Mouse (Mus musculus) MEL (cell line): ENCODE data around the gene Paics. TPM values are rescaled to one million over a fixed set of nuclear protein-coding genes. Genes with fewer than 3 reads are reported as not detected.
A peak's percentile ranks its signal among the peaks of the same experiment; 100 is the strongest.

Experiments used
- DNase-seq: peaks from one replicate; pipeline ENCODE4 v3.0.0; 2011; ENCODE audit warnings: low read depth, low spot score
- H3K27ac ChIP-seq: 2 replicates; pipeline ENCODE4 v1.5.1; 2012; ENCODE audit warnings: low read depth, mild to moderate bottlenecking, control low read depth, low read length, moderate library complexity; ENCODE audit not compliant: control insufficient read depth
- H3K27me3 ChIP-seq, 2 experiments: fragments of 150-350 bp in 1 of 2; sonication (generic) in 1 of 2; 2 replicates each; pipeline ENCODE4 v1.6.1; 2012; ENCODE audit warnings: low read length in 2 of 2, mild to moderate bottlenecking in 2 of 2, improper control_type of control experiment in 1 of 2, moderate library complexity in 1 of 2; ENCODE audit not compliant: insufficient read depth in 2 of 2, control insufficient read depth in 1 of 2
- H3K36me3 ChIP-seq, 2 experiments: 2 replicates each; pipeline ENCODE4 v1.6.1; 2012 to 2014; ENCODE audit warnings: low read length in 2 of 2, improper control_type of control experiment in 1 of 2, inconsistent platforms in 1 of 2, mild to moderate bottlenecking in 1 of 2; ENCODE audit not compliant: insufficient read depth in 2 of 2, control insufficient read depth in 1 of 2
- H3K4me1 ChIP-seq, 2 experiments: fragments of 150-350 bp in 1 of 2; sonication (generic) in 1 of 2; 2 replicates each; pipeline ENCODE4 v1.6.1; 2012; ENCODE audit warnings: low read length in 2 of 2, improper control_type of control experiment in 1 of 2, mild to moderate bottlenecking in 1 of 2; ENCODE audit not compliant: insufficient read depth in 2 of 2, control insufficient read depth in 1 of 2
- H3K4me3 ChIP-seq, 2 experiments: fragments of 150-350 bp in 1 of 2; sonication (generic) in 1 of 2; 2 replicates each; pipeline ENCODE4 v1.5.1; 2012; ENCODE audit warnings: low read depth in 2 of 2, low read length in 2 of 2, mild to moderate bottlenecking in 2 of 2, moderate library complexity in 2 of 2, control low read depth in 1 of 2, improper control_type of control experiment in 1 of 2; ENCODE audit not compliant: control insufficient read depth in 1 of 2, insufficient read depth in 1 of 2
- H3K79me2 ChIP-seq: 2 replicates; pipeline ENCODE4 v1.6.1; 2012; ENCODE audit warnings: mild to moderate bottlenecking, low read length, moderate library complexity; ENCODE audit not compliant: control insufficient read depth, poor library complexity, insufficient read depth
- H3K9ac ChIP-seq: 2 replicates; pipeline ENCODE4 v1.6.1; 2012; ENCODE audit warnings: low read depth, mild to moderate bottlenecking, control low read depth, low read length, moderate library complexity; ENCODE audit not compliant: control insufficient read depth, poor library complexity, severe bottlenecking
- H3K9me3 ChIP-seq: fragments of 150-350 bp; sonication (generic); replicated peaks from 2 replicates; pipeline ENCODE4 v1.6.1; 2012; ENCODE audit warnings: mild to moderate bottlenecking, low read length, improper control_type of control experiment, moderate library complexity; ENCODE audit not compliant: insufficient read depth
- CHD1 ChIP-seq: IDR thresholded peaks from 2 replicates; pipeline ENCODE4 v1.6.1; 2012; ENCODE audit warnings: low read depth, mild to moderate bottlenecking, inconsistent platforms, low read length, improper control_type of control experiment
- CHD2 ChIP-seq: IDR thresholded peaks from 2 replicates; pipeline ENCODE4 v1.6.1; 2011; ENCODE audit warnings: low read length, improper control_type of control experiment
- CTCF ChIP-seq, 3 experiments: IDR thresholded peaks in 2 of 3; conservative IDR thresholded peaks in 1 of 3; 2 replicates each; pipeline ENCODE4 v1.5.1; 2011 to 2012; ENCODE audit warnings: low read length in 3 of 3, low read depth in 2 of 3, mild to moderate bottlenecking in 2 of 3, improper control_type of control experiment in 1 of 3, inconsistent platforms in 1 of 3, mixed read lengths in 1 of 3, moderate library complexity in 1 of 3; ENCODE audit not compliant: control insufficient read depth in 1 of 3, insufficient read depth in 1 of 3, poor library complexity in 1 of 3, severe bottlenecking in 1 of 3
- E2F4 ChIP-seq: IDR thresholded peaks from 2 replicates; pipeline ENCODE4 v1.6.1; 2011; ENCODE audit warnings: low read depth, low read length, improper control_type of control experiment, borderline replicate concordance
- ELF1 ChIP-seq: IDR thresholded peaks from 2 replicates; pipeline ENCODE4 v1.6.1; 2014; ENCODE audit warnings: low read depth, mild to moderate bottlenecking, inconsistent platforms, low read length, improper control_type of control experiment, moderate library complexity
- EP300 ChIP-seq, 2 experiments: IDR thresholded peaks; 2 replicates each; pipeline ENCODE4 v1.6.1; 2011; ENCODE audit warnings: improper control_type of control experiment in 2 of 2, low read length in 2 of 2, low read depth in 1 of 2, mild to moderate bottlenecking in 1 of 2
- GABPA ChIP-seq: IDR thresholded peaks from 2 replicates; pipeline ENCODE4 v1.6.1; 2012; ENCODE audit warnings: low read depth, mild to moderate bottlenecking, inconsistent platforms, low read length, improper control_type of control experiment, moderate library complexity
- GATA1 ChIP-seq: IDR thresholded peaks from 2 replicates; pipeline ENCODE4 v1.6.1; 2011; ENCODE audit warnings: low read depth, low read length, improper control_type of control experiment
- HCFC1 ChIP-seq: IDR thresholded peaks from 2 replicates; pipeline ENCODE4 v1.6.1; 2012; ENCODE audit warnings: low read depth, mild to moderate bottlenecking, inconsistent platforms, low read length, improper control_type of control experiment, moderate library complexity
- JUND ChIP-seq: IDR thresholded peaks from 2 replicates; pipeline ENCODE4 v1.6.1; 2011; ENCODE audit warnings: low read depth, mild to moderate bottlenecking, improper control_type of control experiment, low read length
- MAFK ChIP-seq: IDR thresholded peaks from 2 replicates; pipeline ENCODE4 v1.6.1; 2011; ENCODE audit warnings: low read depth, mild to moderate bottlenecking, low read length, improper control_type of control experiment, borderline replicate concordance
- MEF2A ChIP-seq: IDR thresholded peaks from 2 replicates; pipeline ENCODE4 v1.6.1; 2014; ENCODE audit warnings: low read depth, mild to moderate bottlenecking, inconsistent platforms, low read length, improper control_type of control experiment; ENCODE audit not compliant: poor library complexity, insufficient replicate concordance, severe bottlenecking; ENCODE audit errors: extremely low read depth
- MXI1 ChIP-seq: IDR thresholded peaks from 2 replicates; pipeline ENCODE4 v1.6.1; 2011; ENCODE audit warnings: mild to moderate bottlenecking, low read depth, low read length, improper control_type of control experiment
- POLR2AphosphoS2 ChIP-seq: IDR thresholded peaks from 2 replicates; pipeline ENCODE4 v1.6.1; 2011; ENCODE audit warnings: low read length, improper control_type of control experiment
- POLR2AphosphoS5 ChIP-seq: IDR thresholded peaks from 2 replicates; pipeline ENCODE4 v1.6.1; 2012; ENCODE audit warnings: low read depth, borderline replicate concordance, mild to moderate bottlenecking, inconsistent platforms, low read length, moderate library complexity, mixed read lengths
- RAD21 ChIP-seq: IDR thresholded peaks from 2 replicates; pipeline ENCODE4 v1.6.1; 2011; ENCODE audit warnings: mild to moderate bottlenecking, low read depth, low read length, improper control_type of control experiment
- RCOR1 ChIP-seq: IDR thresholded peaks from 2 replicates; pipeline ENCODE4 v1.6.1; 2012; ENCODE audit warnings: low read depth, mild to moderate bottlenecking, inconsistent platforms, low read length, improper control_type of control experiment
- TAL1 ChIP-seq: IDR thresholded peaks from 2 replicates; pipeline ENCODE4 v1.6.1; 2012; ENCODE audit warnings: mild to moderate bottlenecking, inconsistent platforms, low read length, moderate library complexity, mixed read lengths
- TCF12 ChIP-seq: IDR thresholded peaks from 2 replicates; pipeline ENCODE4 v1.6.1; 2014; ENCODE audit warnings: low read depth, mild to moderate bottlenecking, inconsistent platforms, low read length, improper control_type of control experiment, moderate library complexity
- UBTF ChIP-seq: IDR thresholded peaks from 2 replicates; pipeline ENCODE4 v1.6.1; 2012; ENCODE audit warnings: low read depth, mild to moderate bottlenecking, inconsistent platforms, low read length, improper control_type of control experiment, moderate library complexity, borderline replicate concordance; ENCODE audit not compliant: insufficient read depth
- ZKSCAN1 ChIP-seq: IDR thresholded peaks from 2 replicates; pipeline ENCODE4 v1.6.1; 2012; ENCODE audit warnings: low read depth, mild to moderate bottlenecking, inconsistent platforms, low read length, improper control_type of control experiment, moderate library complexity
- ZNF384 ChIP-seq: IDR thresholded peaks from 2 replicates; pipeline ENCODE4 v1.6.1; 2012; ENCODE audit warnings: low read depth, mild to moderate bottlenecking, inconsistent platforms, low read length, improper control_type of control experiment
- polyA plus RNA-seq, 2 experiments: library from polyadenylated mRNA; stranded (reverse) in 1 of 2; unstranded in 1 of 2; fragments of >175 nt in 1 of 2; fragments of >200 nt in 1 of 2; gene quantifications; 2 replicates each; pipeline versions ENCODE4 v1.2.1 to v1.2.4; 2012; ENCODE audit warnings: low replicate concordance in 2 of 2, low read depth in 1 of 2; ENCODE audit not compliant: insufficient read length in 2 of 2, insufficient read depth in 1 of 2, missing spikeins in 1 of 2
- total RNA-seq: library from RNA; depleted of rRNA; stranded (reverse); fragments of 300-350 nt; gene quantifications from 2 replicates; pipeline ENCODE4 v1.2.3, GENCODE M21; 2012

Gene Paics
- total and polyA plus RNA-seq, 3 experiments: 222 to 434 (median 266) TPM

GRCm38 (mm10) chr5:76929180-76929877 lies 21.8 kb upstream of the Paics start:
- H3K9me3 ChIP-seq: no peaks in the 10 kb centered on the region

GRCm38 (mm10) chr5:76939717-76940116 lies 11.4 kb upstream of the Paics start:
- peak overlapping the region; percentile 30; the same call in 1 of the 2 replicates for H3K9ac ChIP-seq
- peaks cover 24 to 48% of the 10 kb centered on the region in 2 experiments for H3K36me3 ChIP-seq
- no peaks in the 10 kb centered on the region for H3K9me3 ChIP-seq
- TF ChIP-seq GATA1 (peak; percentile 59; the same call in 1 of the 2 replicates), MEF2A (no peak), RCOR1 (peak; percentile 24; the same call in 1 of the 2 replicates), JUND (no peak), EP300 (IDR thresholded peaks at IDR 0.05; ENCODE audit: low read depth in 1 of 2, low read length in 2 of 2) (peak; percentile 17 to 46; a peak in 1 of 4 replicates), ZNF384 (no peak), MAFK (no peak), POLR2AphosphoS2 (no peak), POLR2AphosphoS5 (no peak), HCFC1 (no peak)
- peaks cover 25 to 33% of the 10 kb centered on the region in 2 experiments for H3K4me1 ChIP-seq
- peak overlapping the region; percentile 61 for H3K27ac ChIP-seq
- peaks cover 41% of the 10 kb centered on the region for H3K79me2 ChIP-seq
- no peaks in the 10 kb centered on the region for H3K27me3 ChIP-seq
- peak; percentile 53 for DNase-seq
- H3K4me3 ChIP-seq: no peak overlapping the region

More at GRCm38 (mm10) chr5:76929180-76929877, 21.8 kb upstream of the Paics start:
- no peak overlapping the region for H3K4me3 ChIP-seq
- H3K4me1 ChIP-seq: peaks cover 19 to 21% of the 10 kb centered on the region in 2 experiments
- no peaks in the 10 kb centered on the region for H3K27me3 ChIP-seq
- no peak for TF ChIP-seq TCF12
- no peak for TF ChIP-seq ELF1
- TF ChIP-seq ZKSCAN1: no peak
- no peak for TF ChIP-seq TAL1
- no peak for TF ChIP-seq RAD21
- TF ChIP-seq CHD1: no peak
- no peak for TF ChIP-seq GABPA
- no peak for TF ChIP-seq EP300 (IDR thresholded peaks at IDR 0.05; ENCODE audit: low read depth in 1 of 2, low read length in 2 of 2)
- no peak for TF ChIP-seq E2F4
- no peak for TF ChIP-seq CHD2
- TF ChIP-seq ZNF384: no peak
- TF ChIP-seq UBTF: no peak
- no peak for TF ChIP-seq CTCF (IDR thresholded peaks at IDR 0.05 in 2 of 3, conservative IDR thresholded peaks at IDR 0.05 in 1 of 3; ENCODE audit: control insufficient read depth in 1 of 3, insufficient read depth in 1 of 3, low read depth in 2 of 3, low read length in 3 of 3, poor library complexity in 1 of 3, severe bottlenecking in 1 of 3)
- TF ChIP-seq POLR2AphosphoS2: no peak
- no peak for TF ChIP-seq MXI1
- no peak for TF ChIP-seq RCOR1
- TF ChIP-seq, all 39 proteins: peak for 0
- no peak for DNase-seq
- Histone ChIP-seq H3K27ac (peak overlapping the region; percentile 22; the same call in 1 of the 2 replicates), H3K9ac (no peak overlapping the region), H3K36me3 (peaks cover 28 to 30% of the 10 kb centered on the region in 2 experiments), H3K79me2 (peaks cover 34% of the 10 kb centered on the region)
